Mouse (Mus musculus): ENCODE measurements around the gene Gpr1. TPM values are rescaled to one million over a fixed set of nuclear protein-coding genes. Genes with fewer than 3 reads are reported as not detected.

The Gpr1 gene
- polyA plus RNA-seq, 1 experiment, result 0.61 TPM

DNA sequence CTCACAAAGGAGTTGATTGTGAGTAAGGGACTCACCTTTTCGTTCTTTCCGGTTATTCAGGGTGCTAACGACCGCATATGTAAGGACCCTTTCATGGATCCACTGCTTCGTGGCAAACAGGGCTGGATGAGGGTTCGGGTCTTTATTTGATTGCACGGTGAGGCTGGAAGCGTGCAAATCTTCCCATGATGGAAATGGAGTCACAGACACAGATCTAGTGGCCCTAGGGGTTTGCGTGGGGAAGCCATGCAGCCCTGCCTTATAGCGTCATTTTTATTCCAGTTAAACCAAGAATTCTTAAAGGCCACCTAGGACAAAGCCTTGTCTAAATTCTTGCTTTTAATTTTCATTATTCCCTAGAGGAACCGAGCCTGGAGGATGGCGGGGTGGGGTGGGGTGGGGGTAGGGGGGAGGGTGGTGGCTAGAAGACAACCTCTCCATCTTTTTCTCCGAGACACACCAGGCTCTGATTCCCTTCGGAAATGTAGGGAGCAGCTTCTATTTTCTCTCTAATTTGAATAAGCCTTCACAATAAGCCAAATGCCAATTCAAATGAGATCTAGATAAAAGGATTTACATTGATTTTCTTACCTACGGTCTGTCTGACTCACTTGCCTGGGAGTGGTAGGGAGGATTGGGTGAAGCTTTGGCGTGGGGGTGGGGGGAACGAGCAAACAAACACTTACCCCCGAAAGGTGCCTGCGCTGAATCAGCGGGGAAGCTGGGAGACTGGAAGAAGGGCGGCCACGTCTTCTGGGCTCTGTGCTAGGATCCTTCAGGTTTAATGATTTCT lies 669 bp downstream of the Gpr1 start:
- H3K27me3 ChIP-seq (ENCODE audit: control insufficient read depth, insufficient read depth, low read length, poor library complexity, severe bottlenecking), result no peaks in the 10 kb centered on the region
- TF ChIP-seq EP300 (IDR thresholded peaks at IDR 0.05; ENCODE audit: insufficient read depth, low read depth, low read length), result peak; percentile 72; the same call in 1 of the 2 replicates
- no peak for TF ChIP-seq POLR2A (IDR thresholded peaks at IDR 0.05; ENCODE audit: insufficient read depth, low read length)
- no peak for TF ChIP-seq CTCF (IDR thresholded peaks at IDR 0.05; ENCODE audit: low read depth, low read length)
- H3K9ac ChIP-seq (ENCODE audit: low read depth, poor library complexity, severe bottlenecking), result peak overlapping the region; percentile 60; the same call in 1 of the 2 replicates
- no peaks in the 10 kb centered on the region for H3K9me3 ChIP-seq (replicated peaks; ENCODE audit: control insufficient read depth, insufficient read depth, low read length, poor library complexity, severe bottlenecking)
- peaks cover 6% of the 10 kb centered on the region for H3K4me1 ChIP-seq (ENCODE audit: control insufficient read depth, insufficient read depth, low read length)
- H3K36me3 ChIP-seq (ENCODE audit: control insufficient read depth, insufficient read depth, low read length, poor library complexity, severe bottlenecking), result peaks cover 7% of the 10 kb centered on the region; the same call in 1 of the 2 replicates
- peak overlapping the region; percentile 95 for H3K27ac ChIP-seq (ENCODE audit: insufficient read depth, low read length)
- peak overlapping the region; percentile 34; the same call in 1 of the 2 replicates for H3K4me3 ChIP-seq (ENCODE audit: low read depth, low read length)

DNA sequence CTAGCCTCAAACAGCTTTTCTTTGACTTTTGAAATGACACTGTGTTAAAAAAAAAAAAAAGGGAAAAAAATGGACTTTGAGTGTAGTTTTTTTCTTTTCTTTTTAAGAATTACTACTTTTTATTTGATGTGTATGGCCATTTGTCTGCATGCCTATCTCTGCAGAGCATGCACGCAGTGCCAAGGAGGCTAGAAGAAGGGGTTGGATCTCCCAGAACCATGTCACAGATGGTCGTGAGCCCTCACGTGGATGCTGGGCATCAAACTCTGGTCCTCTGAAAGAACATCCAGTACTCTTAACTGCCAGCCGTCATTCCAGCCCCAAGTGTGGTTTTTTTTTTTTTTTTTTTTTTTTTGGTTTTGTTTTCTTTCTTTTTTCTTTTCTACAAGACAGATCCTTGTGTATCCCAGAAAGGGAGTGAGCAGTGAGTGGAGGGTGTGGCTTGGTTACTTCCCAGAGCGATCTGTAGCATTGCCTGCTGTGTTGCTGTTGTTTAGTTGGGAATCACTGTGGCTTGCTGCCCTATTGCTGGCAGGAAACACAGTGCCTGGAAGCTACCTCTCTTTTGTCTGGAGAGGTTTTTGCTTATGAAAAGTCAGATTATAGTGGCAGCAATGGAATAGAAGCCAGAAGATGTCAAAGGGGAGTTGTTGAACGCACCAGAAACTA lies 4.3 kb downstream of the Gpr1 start:
- H3K4me3 ChIP-seq (ENCODE audit: low read depth, low read length), result no peak overlapping the region
- peak overlapping the region; percentile 58; the same call in 1 of the 2 replicates for H3K9ac ChIP-seq (ENCODE audit: low read depth, poor library complexity, severe bottlenecking)
- H3K36me3 ChIP-seq (ENCODE audit: control insufficient read depth, insufficient read depth, low read length, poor library complexity, severe bottlenecking), result peaks cover 7% of the 10 kb centered on the region; the same call in 1 of the 2 replicates
- H3K9me3 ChIP-seq (replicated peaks; ENCODE audit: control insufficient read depth, insufficient read depth, low read length, poor library complexity, severe bottlenecking), result no peaks in the 10 kb centered on the region
- H3K27ac ChIP-seq (ENCODE audit: insufficient read depth, low read length), result peak overlapping the region; percentile 96
- no peak for TF ChIP-seq POLR2A (IDR thresholded peaks at IDR 0.05; ENCODE audit: insufficient read depth, low read length)
- TF ChIP-seq EP300 (IDR thresholded peaks at IDR 0.05; ENCODE audit: insufficient read depth, low read depth, low read length), result peak; percentile 88
- no peaks in the 10 kb centered on the region for H3K27me3 ChIP-seq (ENCODE audit: control insufficient read depth, insufficient read depth, low read length, poor library complexity, severe bottlenecking)
- peaks cover 5% of the 10 kb centered on the region for H3K4me1 ChIP-seq (ENCODE audit: control insufficient read depth, insufficient read depth, low read length)

DNA sequence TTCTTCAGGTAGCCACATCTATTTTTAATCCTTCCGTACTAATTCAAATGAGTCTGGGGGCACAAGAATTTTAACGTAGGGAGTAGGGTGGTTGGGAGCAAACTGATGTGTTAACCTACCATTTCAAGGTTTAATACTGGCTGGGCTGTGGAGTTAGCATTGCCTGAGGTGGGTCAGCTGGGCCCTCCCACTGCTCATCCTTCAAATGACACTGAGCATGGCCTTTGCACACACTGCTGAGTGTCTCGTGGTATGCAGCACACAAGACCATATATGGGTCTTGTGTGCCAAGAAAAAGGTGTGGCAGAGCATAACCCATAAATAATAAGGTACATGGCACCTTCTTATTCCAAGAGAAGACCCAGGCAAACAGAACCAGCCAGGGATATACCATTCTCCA lies 6.7 kb downstream of the Gpr1 start:
- peaks cover 7% of the 10 kb centered on the region; the same call in 1 of the 2 replicates for H3K36me3 ChIP-seq (ENCODE audit: control insufficient read depth, insufficient read depth, low read length, poor library complexity, severe bottlenecking)
- no peaks in the 10 kb centered on the region for H3K27me3 ChIP-seq (ENCODE audit: control insufficient read depth, insufficient read depth, low read length, poor library complexity, severe bottlenecking)
- H3K27ac ChIP-seq (ENCODE audit: insufficient read depth, low read length), result peak overlapping the region; percentile 47
- TF ChIP-seq EP300 (IDR thresholded peaks at IDR 0.05; ENCODE audit: insufficient read depth, low read depth, low read length) (peak; percentile 59; the same call in 1 of the 2 replicates), CTCF (IDR thresholded peaks at IDR 0.05; ENCODE audit: low read depth, low read length) (no peak)
- H3K9me3 ChIP-seq (replicated peaks; ENCODE audit: control insufficient read depth, insufficient read depth, low read length, poor library complexity, severe bottlenecking), result no peaks in the 10 kb centered on the region
- H3K4me3 ChIP-seq (ENCODE audit: low read depth, low read length), result no peak overlapping the region
- H3K4me1 ChIP-seq (ENCODE audit: control insufficient read depth, insufficient read depth, low read length), result peaks cover 6% of the 10 kb centered on the region
- no peak overlapping the region for H3K9ac ChIP-seq (ENCODE audit: low read depth, poor library complexity, severe bottlenecking)

DNA sequence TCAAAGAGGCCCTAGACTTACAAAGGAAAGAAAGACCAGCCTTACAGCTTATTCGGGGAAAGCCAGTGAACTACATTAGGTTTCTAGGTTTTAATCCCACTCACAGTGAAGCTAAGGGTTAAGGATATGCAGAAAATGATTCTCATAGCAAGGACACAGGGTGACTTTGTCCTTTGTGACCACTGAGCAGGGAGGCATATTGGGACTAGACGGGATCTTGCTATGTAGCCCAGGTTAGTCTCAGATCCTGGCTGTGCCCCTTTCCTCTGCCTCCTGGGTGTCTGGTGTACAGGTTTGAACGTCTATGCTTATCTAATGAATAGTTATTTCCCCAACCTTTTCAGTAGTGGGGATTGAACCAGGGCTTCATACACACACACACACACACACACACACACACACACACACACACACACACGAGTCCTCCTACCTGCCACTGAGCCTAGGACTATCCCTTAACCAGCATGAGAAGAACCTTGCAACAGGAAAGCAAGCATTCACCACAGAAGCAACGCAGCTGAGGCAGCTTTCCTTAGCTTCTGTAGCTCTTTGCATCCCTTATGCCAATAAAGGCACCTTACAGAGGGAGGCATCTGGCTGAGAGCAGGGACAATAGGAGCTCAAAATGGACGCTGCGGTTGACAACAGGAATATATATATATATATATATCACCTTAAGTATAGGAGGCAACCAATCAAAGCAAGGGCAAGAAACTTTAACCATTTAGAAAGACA lies 9.5 kb downstream of the Gpr1 start:
- Histone ChIP-seq H3K9me3 (replicated peaks; ENCODE audit: control insufficient read depth, insufficient read depth, low read length, poor library complexity, severe bottlenecking) (no peaks in the 10 kb centered on the region), H3K36me3 (ENCODE audit: control insufficient read depth, insufficient read depth, low read length, poor library complexity, severe bottlenecking) (0 out of 2 replicates have a peak, but pooled peaks cover 3% of the 10 kb centered on the region), H3K27me3 (ENCODE audit: control insufficient read depth, insufficient read depth, low read length, poor library complexity, severe bottlenecking) (no peaks in the 10 kb centered on the region), H3K9ac (ENCODE audit: low read depth, poor library complexity, severe bottlenecking) (0 out of 2 replicates have a peak overlapping the region, but pooled peaks have one; percentile 3), H3K4me3 (ENCODE audit: low read depth, low read length) (no peak overlapping the region), H3K27ac (ENCODE audit: insufficient read depth, low read length) (peak overlapping the region; percentile 87), H3K4me1 (ENCODE audit: control insufficient read depth, insufficient read depth, low read length) (peaks cover 3% of the 10 kb centered on the region)
- TF ChIP-seq EP300 (IDR thresholded peaks at IDR 0.05; ENCODE audit: insufficient read depth, low read depth, low read length) (no peak), POLR2A (IDR thresholded peaks at IDR 0.05; ENCODE audit: insufficient read depth, low read length) (no peak), CTCF (IDR thresholded peaks at IDR 0.05; ENCODE audit: low read depth, low read length) (no peak)

DNA sequence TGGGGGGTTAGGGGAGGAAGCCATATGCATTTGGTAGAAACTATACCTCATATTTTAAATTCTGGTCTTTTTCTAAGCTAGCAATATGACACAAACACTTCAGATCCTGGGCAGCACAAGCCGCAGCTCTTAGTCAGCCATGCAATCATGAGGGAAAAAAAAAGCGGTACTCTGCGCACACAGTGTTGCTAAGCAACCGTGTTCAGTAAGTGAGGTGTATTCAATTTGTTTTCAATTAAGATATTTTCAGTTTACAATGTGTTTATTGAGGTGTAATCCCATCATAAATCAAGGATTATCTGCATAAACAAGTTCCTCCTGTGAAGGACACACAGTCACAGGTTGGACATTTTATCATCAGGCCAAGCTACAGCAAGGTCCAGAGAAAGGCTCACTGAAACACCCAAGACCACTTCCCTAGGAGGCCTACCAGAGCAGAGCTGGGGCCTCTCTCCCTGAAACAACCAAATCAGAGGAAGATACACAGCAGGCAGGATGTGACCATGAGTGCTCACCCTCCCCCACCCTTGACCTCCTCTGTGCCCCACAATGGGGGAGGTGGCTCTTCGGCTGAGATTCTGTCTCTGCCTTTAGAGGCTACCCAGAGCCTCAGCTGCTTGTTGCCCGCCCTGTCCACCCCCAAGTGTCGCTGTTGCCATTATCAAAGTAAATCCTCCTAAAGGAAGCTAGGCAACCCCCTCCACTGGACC lies 10.2 kb downstream of the Gpr1 start:
- Histone ChIP-seq H3K27ac (ENCODE audit: insufficient read depth, low read length) (peak overlapping the region; percentile 87), H3K4me3 (ENCODE audit: low read depth, low read length) (no peak overlapping the region), H3K9me3 (replicated peaks; ENCODE audit: control insufficient read depth, insufficient read depth, low read length, poor library complexity, severe bottlenecking) (0 out of 2 replicates have a peak, but pooled peaks cover 3% of the 10 kb centered on the region), H3K4me1 (ENCODE audit: control insufficient read depth, insufficient read depth, low read length) (peaks cover 3% of the 10 kb centered on the region), H3K36me3 (ENCODE audit: control insufficient read depth, insufficient read depth, low read length, poor library complexity, severe bottlenecking) (0 out of 2 replicates have a peak, but pooled peaks cover 3% of the 10 kb centered on the region), H3K27me3 (ENCODE audit: control insufficient read depth, insufficient read depth, low read length, poor library complexity, severe bottlenecking) (no peaks in the 10 kb centered on the region), H3K9ac (ENCODE audit: low read depth, poor library complexity, severe bottlenecking) (0 out of 2 replicates have a peak overlapping the region, but pooled peaks have one; percentile 18)
- TF ChIP-seq EP300 (IDR thresholded peaks at IDR 0.05; ENCODE audit: insufficient read depth, low read depth, low read length) (peak; percentile 91), POLR2A (IDR thresholded peaks at IDR 0.05; ENCODE audit: insufficient read depth, low read length) (no peak), CTCF (IDR thresholded peaks at IDR 0.05; ENCODE audit: low read depth, low read length) (peak; percentile 25)

Measured in ES-Bruce4 (cell line).